Mouse (Mus musculus) cerebellum, postnatal 36 days (tissue): ENCODE results near the gene Snrpa1.

Experiments used
- DNase-seq, 2 experiments: peaks; one replicate each; pipeline ENCODE4 v3.0.0; 2021 to 2022; ENCODE audit warnings: mixed read lengths in 2 of 2

Gene Snrpa1

DNA sequence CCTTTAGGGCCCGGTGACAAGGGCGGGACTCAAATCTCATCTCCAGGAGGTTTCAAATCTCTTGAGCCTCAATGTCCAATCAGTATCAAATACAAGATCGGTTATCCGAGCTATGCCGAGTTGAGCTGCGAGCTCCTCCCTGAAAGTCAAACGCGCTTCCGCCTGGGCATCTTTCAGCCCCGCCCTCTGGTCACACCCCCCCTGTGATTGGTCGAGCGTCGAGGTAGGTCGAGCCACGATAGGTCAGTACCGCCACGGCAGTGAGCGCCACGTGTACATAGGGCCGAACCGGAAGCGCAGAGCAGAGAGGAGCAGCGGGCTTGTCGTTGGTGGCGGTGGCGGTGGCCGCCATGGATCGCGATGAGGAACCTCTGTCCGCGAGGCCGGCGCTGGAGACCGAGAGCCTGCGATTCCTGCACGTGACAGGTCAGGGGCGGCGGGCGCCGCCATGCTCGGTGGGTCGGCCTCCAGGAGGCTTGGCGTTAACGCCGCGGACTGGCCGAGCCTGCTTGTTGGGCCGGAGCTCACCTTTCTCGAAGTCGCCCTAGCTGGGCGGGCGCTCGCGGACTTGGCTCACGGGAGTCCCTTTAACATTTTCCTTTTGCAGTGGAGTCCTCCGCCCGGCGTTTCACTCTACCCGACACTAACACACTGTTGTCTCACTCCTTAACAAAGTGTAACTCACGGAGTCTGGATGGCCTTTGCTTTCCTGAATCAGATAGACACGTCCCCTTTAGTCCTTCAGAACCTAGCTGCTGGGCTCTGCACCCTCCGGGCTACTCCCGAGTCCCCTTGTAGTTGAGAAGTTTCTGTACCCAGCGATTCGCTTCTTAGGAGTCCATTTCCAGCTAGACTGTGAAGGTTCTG, 20.8 kb downstream of the Snrpa1 start, which contains the start of gene Selenos:
Gene Selenos (plus strand): TSS at position 286 of the 867 bp plus-strand sequence.
- peak; percentile 93 to 94 for DNase-seq

DNA sequence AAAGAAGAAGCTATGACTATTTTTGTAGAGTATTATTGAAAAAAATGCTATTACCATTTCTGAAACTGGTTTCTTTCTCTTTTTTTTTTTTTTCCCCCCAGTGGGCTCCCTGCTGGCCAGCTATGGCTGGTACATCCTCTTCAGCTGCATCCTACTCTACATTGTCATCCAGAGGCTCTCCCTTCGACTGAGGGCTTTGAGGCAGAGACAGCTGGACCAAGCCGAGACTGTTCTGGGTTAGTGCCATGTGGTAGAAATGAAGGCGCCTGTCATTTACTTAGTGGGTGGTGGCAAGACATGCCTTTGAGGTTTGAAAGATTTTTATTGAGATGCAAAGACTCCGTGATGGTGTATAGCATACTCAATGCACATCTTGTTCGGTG, 21.4 kb downstream of the Snrpa1 start:
- DNase-seq, result no peak

DNA sequence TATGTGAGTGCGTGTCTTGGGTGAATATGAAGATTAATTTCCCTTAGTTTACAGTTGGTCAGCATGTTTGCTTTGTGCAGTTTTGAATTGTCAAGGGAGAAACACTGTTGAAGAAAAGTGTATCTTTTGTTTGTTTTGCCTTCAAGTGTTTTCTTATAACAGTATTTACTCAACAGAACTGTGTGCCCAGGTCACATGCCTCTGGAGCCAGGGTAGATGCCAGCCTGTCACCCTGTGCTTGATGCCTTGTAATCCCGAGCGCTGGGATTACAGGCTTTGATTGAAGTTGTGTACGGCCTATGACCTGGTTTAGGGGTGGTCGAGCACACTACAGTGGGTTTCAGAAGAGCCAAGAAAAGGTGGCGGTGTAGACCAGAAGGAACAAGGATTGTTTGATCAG, 25.0 kb downstream of the Snrpa1 start:
- DNase-seq, result no peak

DNA sequence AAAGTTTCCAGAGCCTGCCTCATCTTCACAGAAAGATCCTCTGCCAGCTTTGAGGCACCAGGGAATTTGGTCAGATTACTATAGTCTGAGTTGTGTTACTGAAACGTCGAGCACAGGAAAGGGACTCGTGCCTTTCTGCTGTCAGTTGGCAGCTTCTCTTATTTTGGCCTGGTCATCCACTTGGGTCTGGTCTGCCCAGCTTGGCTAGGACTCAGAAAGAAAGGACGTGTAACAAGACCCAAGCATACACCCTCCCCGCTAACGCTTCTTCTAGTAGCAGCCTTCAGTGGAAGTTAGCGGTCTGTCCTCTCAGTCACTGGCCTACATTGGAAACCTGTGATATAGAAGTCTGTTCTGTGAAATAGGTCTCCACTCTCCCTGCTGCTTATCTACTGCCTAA, 25.7 kb downstream of the Snrpa1 start:
- DNase-seq, result no peak

DNA sequence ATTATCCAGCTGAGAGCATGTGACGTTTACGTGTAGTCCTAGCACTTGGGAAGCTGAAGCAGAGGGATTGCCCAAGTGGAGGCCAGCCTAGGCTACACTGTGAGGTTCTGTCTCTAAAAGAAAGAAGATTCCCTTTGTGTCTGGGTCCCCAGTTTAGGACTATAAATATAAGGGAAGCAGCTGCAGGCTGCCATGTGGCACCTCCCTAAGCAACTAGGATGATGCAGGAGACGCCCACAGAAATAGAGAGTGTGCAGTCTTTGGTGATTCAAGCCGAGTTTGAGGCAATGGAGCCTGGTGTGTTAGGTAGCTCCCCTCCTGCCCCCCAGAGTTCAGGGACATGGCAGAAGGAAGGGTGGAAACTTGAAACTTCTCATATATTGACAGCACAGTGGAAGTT, 28.8 kb downstream of the Snrpa1 start:
- DNase-seq, result no peak

DNA sequence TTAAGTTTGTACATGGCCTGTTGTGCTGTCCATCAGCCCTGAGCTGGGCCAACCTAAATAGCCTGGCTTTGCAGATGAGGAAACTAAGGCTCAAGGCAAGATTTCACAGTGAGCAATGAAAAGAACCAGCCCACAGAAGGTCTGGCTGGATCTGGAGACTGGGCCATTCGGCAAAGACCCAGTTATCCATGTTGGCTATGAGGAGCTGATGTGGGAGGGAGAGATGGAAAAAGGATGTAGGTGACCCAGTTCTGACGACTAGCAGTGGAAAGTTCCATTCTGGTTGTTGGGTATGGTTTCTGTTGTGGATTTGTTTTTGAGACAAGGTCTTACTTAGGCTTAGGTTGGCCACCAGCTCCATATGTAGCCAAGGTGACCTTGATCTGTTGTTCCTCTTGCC, 29.3 kb downstream of the Snrpa1 start:
- DNase-seq, result no peak

DNA sequence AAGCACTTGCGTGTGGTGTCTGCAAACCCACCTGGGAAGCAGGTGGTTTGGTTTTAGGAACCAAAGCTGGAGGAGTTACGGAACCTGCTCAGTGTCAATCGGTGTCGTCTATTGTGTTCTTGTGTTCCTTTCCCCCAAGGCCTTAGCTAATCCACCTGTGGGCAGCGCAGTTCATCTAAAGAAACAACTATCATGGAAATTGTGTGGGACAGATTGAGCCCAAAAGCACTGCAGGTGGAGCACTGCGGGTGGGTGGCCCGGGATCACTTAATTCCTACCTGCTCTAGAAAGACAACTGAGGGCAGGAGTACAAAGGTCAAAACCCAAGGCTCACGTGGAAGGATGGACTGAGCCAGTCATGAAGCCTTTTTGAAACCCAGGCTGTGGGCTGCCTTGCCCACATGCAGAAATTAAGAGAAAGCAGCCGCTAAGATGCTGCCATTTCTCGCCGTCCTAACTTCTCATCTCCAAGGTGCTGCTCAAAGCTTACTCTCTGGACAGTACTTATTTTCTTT, 31.9 kb downstream of the Snrpa1 start:
- no peak for DNase-seq

DNA sequence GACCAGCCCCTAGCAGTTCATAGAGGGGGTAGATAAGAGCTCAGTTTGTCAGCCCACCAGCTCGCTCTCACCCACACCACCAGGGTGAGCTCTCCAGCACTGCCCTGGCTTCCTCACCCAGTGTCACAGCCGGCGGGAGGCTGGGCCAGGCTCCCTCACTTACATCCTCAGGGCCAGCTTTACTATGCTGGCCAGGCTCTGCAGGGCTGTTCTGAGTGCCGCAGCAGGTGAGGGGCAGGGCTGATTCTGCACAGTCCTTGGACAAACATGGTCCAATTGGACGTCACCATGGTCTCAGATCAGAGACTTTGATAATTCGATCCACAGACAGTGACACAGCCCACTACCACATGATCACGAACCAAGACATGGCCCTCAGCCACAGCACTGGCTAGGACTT, 32.8 kb downstream of the Snrpa1 start:
- DNase-seq, result no peak

DNA sequence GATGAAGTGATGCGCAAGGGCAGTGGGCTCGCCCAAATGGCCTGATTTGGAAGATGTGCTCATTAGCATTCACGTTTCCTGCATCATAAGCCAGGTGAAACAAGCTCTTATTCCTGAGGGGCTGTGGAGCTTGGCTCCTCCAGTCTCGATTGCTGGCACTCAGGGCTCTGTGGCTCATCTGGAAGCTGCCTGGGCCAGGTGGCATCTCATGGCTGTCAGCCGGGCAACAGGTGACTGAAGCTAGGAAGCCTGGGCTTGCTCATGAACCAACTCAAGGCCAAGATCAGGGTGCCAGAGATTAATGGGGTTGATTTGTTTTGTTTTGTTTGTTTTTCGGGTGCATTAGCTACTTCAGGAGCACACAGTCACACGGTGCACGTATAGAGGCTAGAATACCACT, 33.9 kb downstream of the Snrpa1 start:
- DNase-seq, result peak; percentile 20 to 22

DNA sequence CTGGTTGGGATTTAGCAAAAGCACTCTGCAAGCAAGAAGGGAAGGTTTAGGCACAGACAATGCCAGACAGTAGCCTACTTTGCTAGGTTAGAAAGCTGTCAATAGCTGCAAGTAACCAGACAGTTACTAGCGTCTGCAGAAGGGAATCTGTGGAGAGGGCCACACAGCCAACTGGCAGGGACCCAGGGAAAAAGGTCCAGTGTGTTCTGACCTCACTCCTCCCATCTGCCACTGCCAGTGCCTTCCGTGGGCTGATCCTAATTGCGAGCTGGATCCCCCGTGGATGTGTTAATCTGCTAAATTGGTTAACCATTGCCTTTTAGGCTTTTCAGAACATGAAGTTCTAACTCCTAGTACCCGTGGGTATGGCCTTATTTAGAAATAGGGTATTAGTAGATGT, 35.3 kb downstream of the Snrpa1 start:
- DNase-seq, result peak; percentile 39 to 51

DNA sequence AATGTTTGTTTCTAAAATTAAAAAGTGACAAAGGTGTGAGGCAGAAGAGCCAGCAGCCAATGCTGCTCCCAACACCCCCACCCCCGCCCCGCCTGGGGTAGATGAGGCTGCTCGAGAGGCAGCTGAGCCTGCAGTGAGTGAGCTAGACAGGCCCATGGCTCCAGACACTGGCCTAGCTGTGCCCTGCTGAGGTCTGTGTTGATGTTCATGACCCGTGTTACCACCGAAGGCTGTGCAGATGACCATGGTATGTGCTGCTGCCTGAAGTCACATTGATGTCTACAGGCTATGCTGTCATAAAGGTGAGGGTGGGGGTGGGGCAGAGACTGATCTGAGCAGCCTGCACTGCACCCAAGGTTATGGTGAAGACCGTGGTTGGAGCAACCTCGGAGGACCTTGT, 40.0 kb downstream of the Snrpa1 start:
- DNase-seq, result no peak

DNA sequence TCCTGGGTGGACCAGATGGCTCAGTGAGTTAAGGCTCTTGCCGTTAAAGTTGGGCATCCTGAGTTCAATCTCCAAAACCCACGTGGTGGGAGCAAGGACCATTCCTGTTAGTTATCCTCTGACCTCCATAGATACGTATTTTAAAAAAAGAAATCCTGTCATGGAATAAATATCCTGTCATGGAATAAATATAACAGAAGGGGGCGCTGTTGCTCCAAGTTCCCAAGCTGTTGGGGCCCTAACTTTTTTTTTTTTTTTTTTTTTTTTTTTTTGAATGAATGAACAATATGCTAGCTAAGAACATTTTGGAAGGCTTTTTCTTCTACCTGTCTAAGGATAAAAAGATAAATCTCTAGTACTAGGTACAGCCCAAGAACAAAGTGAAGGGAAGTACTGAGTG, 43.1 kb downstream of the Snrpa1 start:
- DNase-seq, result peak in 1 of 2 experiments; percentile 28

DNA sequence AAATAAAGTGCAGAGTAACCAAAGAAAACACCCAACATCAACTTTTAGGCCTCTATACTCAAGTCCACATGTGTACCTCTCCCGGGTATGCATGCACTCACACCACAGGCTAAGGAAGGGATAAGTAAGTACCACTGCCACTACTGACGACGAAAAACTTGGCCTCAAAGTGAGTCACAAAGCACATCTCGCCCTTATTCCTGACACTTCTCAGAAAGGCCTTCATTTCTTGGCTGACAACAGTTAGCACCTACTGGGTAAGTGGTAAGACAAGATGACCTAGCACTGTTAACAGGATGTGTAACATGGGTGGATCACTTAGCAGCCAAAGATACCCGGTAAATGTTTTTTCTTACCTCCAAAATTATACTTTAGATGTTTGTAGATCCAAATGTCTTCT, 45.7 kb downstream of the Snrpa1 start:
- no peak for DNase-seq

DNA sequence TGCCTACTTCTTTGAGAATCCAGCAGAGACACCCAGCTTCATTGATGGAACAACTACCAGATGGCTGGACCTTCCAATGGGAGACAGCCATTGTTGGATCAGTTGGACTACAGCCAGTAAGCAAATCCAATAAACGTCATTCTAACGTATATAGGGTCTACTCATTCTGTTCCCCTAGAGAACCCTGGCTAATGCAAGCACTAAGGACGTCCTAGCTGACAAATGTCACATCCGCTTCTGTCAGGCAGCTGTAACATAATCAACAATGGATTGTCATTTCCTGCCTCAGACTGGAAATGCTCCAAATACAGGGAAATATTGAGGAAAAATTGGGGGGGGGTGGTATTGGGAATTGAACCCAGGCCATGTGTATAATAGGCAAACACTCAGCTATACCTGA, 47.0 kb downstream of the Snrpa1 start:
- no peak for DNase-seq

DNA sequence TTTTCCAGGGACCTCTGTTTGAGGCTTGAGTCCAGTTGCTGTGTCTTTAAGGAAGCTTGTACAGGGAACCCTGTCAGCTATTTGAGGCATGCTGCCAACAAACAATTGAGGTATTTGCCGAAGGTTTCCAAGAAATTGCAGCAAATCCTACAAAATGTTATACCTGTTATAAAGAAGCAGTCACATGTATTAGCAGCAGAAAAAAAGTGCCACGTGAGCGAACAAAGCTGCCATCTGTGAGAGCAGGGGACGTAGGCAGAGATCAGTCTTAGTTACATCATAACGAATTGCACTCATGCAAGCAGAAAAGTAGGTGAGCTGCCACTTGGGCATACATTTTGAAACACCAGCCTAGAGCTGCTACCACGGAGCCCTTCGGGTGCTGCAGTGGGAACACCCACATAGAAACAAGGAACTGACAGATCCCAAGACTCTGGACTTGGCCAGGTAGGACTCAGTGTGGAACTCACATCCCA, 47.8 kb downstream of the Snrpa1 start:
- no peak for DNase-seq

DNA sequence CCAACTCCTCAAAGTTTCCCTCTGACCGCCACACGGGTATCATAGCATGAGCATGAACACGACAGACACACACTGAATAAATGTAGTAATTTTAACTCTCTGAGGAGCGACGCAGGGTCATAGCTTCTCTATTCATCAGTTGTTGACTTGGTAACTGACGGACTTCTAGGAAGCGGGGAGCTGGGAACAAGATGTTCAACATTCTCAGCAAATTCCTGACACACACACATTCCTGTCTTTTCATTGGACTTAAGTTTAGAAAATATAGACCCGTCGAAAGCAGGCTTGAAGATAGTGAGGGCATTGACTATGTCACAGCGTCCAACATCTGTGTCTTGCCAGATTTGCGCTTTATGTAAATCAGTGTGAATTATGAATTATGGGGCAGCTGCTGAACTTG, 48.4 kb downstream of the Snrpa1 start:
- DNase-seq, result no peak

DNA sequence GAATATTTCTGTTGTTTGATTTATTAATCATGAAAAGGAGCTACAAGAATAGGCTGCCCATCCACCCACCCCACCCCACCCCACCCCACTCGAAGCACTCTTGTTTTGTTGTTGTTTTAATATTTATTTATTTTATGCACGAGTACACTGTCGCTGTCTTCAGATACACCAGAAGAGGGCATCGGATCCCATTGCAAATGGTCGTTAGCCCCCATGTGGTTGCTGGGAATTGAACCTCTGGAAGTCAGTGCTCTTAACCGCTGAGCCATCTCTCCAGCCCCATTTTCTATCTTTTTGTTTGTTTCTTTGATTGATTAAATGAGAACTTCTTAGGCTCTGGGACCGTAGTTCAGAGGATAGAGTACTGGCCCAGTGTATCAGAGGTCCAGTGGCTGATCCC, 49.1 kb downstream of the Snrpa1 start:
- no peak for DNase-seq

DNA sequence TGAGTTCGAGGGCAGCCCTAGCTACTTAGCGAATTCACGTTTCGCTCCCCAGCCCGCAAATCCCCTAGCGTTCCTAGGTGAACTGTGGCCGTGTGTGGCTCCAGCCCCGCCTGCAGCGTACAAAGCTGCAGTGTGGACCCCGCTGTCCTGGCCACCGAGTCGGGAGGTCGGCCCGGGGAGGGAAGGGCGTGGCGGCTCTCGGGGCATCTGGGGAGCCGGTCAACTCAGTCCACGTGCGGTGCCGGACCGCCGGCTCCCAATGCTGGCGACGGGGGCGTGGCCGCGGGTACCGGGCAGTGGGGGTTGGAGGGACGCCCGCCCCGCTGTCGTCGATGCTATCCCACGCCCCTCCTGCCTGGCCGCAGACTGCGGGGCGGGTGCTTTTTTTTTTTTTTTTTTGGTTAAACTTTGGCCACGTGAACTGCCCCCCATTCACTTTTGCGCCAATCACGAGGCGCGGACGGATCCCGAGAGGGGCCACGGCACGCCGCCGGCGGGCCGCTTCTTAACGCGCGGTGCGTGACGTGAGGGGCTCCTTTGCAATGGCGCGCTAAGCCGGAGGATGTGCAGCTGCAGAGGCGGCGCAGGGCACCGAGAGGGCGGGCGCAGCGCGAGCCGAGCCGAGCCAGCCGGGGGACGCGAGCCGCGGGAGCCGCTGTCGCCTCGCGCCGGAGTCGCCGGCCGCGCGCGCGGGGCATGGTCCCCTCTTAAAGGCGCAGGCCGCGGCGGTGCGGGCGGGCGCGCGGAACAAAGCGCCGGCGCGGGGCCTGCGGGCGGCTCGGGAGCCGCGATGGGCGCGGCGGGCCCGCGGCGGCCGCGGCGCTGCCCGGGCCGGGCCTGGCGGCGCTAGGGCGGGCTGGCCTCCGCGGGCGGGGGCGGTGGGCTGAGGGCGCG, 50.4 kb downstream of the Snrpa1 start, which contains the start of gene Chsy1:
Gene Chsy1 (plus strand): TSS at position 555 of the 894 bp plus-strand sequence.
- peak; percentile 86 to 89 for DNase-seq

DNA sequence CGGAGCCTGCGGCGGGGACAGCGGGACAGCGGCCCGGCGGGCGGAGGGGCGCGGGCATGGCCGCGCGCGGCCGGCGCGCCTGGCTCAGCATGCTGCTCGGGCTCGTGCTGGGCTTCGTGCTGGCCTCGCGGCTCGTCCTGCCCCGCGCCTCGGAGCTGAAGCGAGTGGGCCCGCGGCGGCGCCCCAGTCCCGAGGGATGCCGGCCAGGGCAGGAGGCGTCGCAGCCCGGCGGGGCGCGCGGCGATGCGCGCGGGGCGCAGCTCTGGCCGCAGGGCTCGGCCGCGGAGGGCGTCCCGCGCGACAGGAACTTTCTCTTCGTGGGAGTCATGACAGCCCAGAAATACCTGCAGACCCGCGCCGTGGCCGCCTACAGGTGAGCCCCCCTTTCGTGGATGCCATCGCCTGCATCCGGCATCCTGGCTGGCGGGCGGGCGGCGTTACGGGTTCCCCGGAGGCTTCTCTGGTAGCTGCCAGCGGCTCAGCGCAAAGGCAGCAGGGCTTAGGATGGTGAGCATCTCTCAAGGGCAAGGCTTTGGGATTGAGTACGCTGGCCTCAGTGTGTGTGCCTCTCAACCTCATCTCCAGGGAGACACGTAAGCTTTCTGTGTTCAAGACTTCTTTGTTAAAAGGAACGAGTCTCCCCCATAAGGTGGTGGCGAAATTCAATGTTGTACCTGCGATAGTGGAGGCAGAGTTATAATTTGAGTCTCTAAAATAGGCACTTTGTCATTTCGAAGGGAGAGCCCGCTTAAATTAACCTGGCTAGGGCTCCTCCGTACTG, 51.2 kb downstream of the Snrpa1 start:
- peak; percentile 44 to 49 for DNase-seq

DNA sequence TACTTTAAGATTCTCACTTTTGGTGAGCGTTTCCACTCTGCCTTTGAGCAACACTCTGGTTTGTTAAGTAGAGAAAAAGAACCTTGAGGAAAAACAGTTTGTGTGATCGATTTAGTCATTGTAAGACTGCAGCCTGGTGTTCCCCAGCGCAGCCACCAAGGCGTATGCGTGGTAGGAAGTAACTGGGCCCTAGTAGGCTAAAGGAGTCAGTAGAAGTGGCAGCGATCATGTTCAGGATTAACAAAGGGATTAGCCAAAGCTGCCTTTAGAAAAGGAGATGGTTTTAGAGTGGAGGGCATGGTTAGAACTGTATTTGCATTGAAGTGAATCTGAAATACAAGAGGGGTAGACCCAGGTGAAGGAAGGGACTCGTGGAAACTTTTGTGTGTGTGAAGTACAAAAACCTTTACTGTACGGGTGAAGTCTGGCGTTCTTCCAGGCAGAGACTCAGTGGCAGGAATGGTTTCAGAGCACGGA, 51.9 kb downstream of the Snrpa1 start:
- DNase-seq, result no peak

DNA sequence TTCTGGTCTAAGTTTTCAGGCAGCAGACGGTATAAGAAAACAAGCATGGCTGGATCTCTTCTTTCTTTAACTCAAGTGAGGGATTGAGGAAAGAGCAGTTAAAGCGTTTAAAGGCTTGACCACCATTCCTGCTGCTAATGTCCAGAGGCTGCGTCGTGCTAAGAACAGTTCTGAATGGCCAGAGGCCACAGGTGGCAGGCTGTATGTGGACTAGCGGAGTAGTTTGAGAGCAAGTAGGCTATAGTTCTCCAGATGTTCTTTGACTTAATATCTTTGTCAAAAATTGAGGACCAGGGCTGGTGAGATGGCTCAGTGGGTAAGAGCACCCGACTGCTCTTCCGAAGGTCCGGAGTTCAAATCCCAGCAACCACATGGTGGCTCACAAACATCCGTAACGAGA, 52.4 kb downstream of the Snrpa1 start:
- DNase-seq, result no peak

DNA sequence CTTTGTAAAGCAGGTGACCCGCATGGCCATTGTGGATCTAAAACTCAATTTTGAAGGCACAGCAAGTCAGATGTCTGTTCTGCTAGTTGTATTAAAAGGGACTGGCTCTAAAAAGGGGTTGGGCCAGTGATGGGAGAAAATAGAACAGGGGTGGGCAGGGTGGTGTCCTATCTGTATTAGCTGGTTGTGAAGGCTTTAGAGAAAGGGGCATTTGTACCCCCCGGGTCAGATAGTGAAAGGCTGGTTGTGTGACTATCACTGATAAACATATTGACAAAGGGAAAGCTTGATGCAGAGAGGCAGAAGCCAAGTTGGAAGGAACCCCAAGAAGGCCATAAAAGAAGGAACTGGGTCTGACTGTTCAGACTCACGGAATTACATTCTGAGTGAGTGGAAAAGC, 54.8 kb downstream of the Snrpa1 start:
- DNase-seq, result no peak
